Mouse (Mus musculus): ENCODE measurements around the gene Utp4. TPM values are rescaled to one million over a fixed set of nuclear protein-coding genes. Genes with fewer than 3 reads are reported as not detected.

Utp4 gene
- polyA plus RNA-seq, 1 experiment from 2014 or later = 26.1 TPM

GRCm38 (mm10) chr8:106892210-106892805, 1.1 kb upstream of the Utp4 start:
- under 1% methylated on average over 15 of the region's 15 CpGs for WGBS (ENCODE audit: insufficient replicate concordance)
- peak overlapping the region; percentile 86 for H3K27ac ChIP-seq (ENCODE audit: low read length)
- no peak for ATAC-seq (ENCODE audit: low read depth)
- H3K36me3 ChIP-seq (ENCODE audit: control insufficient read depth, insufficient read depth) = peaks cover 7% of the 10 kb centered on the region
- H3K27me3 ChIP-seq (ENCODE audit: control insufficient read depth, insufficient read depth, low read depth, low read length) = no peaks in the 10 kb centered on the region
- H3K4me3 ChIP-seq (ENCODE audit: low read depth, low read length) = peak overlapping the region; percentile 80
- H3K4me1 ChIP-seq (ENCODE audit: control insufficient read depth, low read depth, low read length) = peaks cover 15% of the 10 kb centered on the region
- H3K9ac ChIP-seq (ENCODE audit: low read depth, low read length) = peak overlapping the region; percentile 91
- H3K9me3 ChIP-seq (replicated peaks; ENCODE audit: control insufficient read depth, low read length) = no peaks in the 10 kb centered on the region
- H3K4me2 ChIP-seq (ENCODE audit: low read depth, low read length) = peak overlapping the region; percentile 90

GRCm38 (mm10) chr8:106892806-106893451, 507 bp upstream of the Utp4 start:
- H3K4me3 ChIP-seq (ENCODE audit: low read depth, low read length) = peak overlapping the region; percentile 80
- WGBS (ENCODE audit: insufficient replicate concordance) = under 1% methylated on average over 46 of the region's 57 CpGs
- peak; percentile 79 for ATAC-seq (ENCODE audit: low read depth)

GRCm38 (mm10) chr8:106899473-106899872, 6.0 kb downstream of the Utp4 start:
- no peak overlapping the region for H3K4me3 ChIP-seq (ENCODE audit: low read depth, low read length)
- no peak overlapping the region for H3K9ac ChIP-seq (ENCODE audit: low read depth, low read length)
- H3K9me3 ChIP-seq (replicated peaks; ENCODE audit: control insufficient read depth, low read length) = no peaks in the 10 kb centered on the region
- H3K36me3 ChIP-seq (ENCODE audit: control insufficient read depth, insufficient read depth) = peaks cover 15% of the 10 kb centered on the region
- H3K27ac ChIP-seq (ENCODE audit: low read length) = no peak overlapping the region
- no peak overlapping the region for H3K4me2 ChIP-seq (ENCODE audit: low read depth, low read length)
- peaks cover 4% of the 10 kb centered on the region for H3K4me1 ChIP-seq (ENCODE audit: control insufficient read depth, low read depth, low read length)
- no peaks in the 10 kb centered on the region for H3K27me3 ChIP-seq (ENCODE audit: control insufficient read depth, insufficient read depth, low read depth, low read length)
- ATAC-seq (ENCODE audit: low read depth) = no peak
- 79% methylated on average over 5 of the region's 5 CpGs for WGBS (ENCODE audit: insufficient replicate concordance)

More at GRCm38 (mm10) chr8:106892806-106893451, 507 bp upstream of the Utp4 start:
- Histone ChIP-seq H3K36me3 (ENCODE audit: control insufficient read depth, insufficient read depth) (peaks cover 7% of the 10 kb centered on the region), H3K4me1 (ENCODE audit: control insufficient read depth, low read depth, low read length) (peaks cover 15% of the 10 kb centered on the region), H3K4me2 (ENCODE audit: low read depth, low read length) (peak overlapping the region; percentile 90), H3K9ac (ENCODE audit: low read depth, low read length) (peak overlapping the region; percentile 91), H3K9me3 (replicated peaks; ENCODE audit: control insufficient read depth, low read length) (no peaks in the 10 kb centered on the region), H3K27me3 (ENCODE audit: control insufficient read depth, insufficient read depth, low read depth, low read length) (no peaks in the 10 kb centered on the region), H3K27ac (ENCODE audit: low read length) (peak overlapping the region; percentile 86)

- Histone ChIP-seq H3K4me3 (ENCODE audit: low read depth, low read length) (no peak overlapping the region), H3K4me2 (ENCODE audit: low read depth, low read length) (no peak overlapping the region), H3K9ac (ENCODE audit: low read depth, low read length) (no peak overlapping the region), H3K27ac (ENCODE audit: low read length) (no peak overlapping the region), H3K27me3 (ENCODE audit: control insufficient read depth, insufficient read depth, low read depth, low read length) (no peaks in the 10 kb centered on the region), H3K36me3 (ENCODE audit: control insufficient read depth, insufficient read depth) (peaks cover 31% of the 10 kb centered on the region), H3K9me3 (replicated peaks; ENCODE audit: control insufficient read depth, low read length) (no peaks in the 10 kb centered on the region), H3K4me1 (ENCODE audit: control insufficient read depth, low read depth, low read length) (no peaks in the 10 kb centered on the region)
- WGBS (ENCODE audit: insufficient replicate concordance) = 90% methylated on average over 17 of the region's 17 CpGs
- ATAC-seq (ENCODE audit: low read depth) = no peak
These were observed 12.5 kb downstream of the Utp4 start for GRCm38 (mm10) chr8:106905727-106906480.

- no peak overlapping the region for H3K9ac ChIP-seq (ENCODE audit: low read depth, low read length)
- WGBS (ENCODE audit: insufficient replicate concordance) = 79% methylated on average over 6 of the region's 6 CpGs
- H3K27ac ChIP-seq (ENCODE audit: low read length) = no peak overlapping the region
- no peak for ATAC-seq (ENCODE audit: low read depth)
- no peaks in the 10 kb centered on the region for H3K9me3 ChIP-seq (replicated peaks; ENCODE audit: control insufficient read depth, low read length)
- H3K27me3 ChIP-seq (ENCODE audit: control insufficient read depth, insufficient read depth, low read depth, low read length) = no peaks in the 10 kb centered on the region
- H3K4me3 ChIP-seq (ENCODE audit: low read depth, low read length) = no peak overlapping the region
- no peaks in the 10 kb centered on the region for H3K4me1 ChIP-seq (ENCODE audit: control insufficient read depth, low read depth, low read length)
- H3K36me3 ChIP-seq (ENCODE audit: control insufficient read depth, insufficient read depth) = peaks cover 31% of the 10 kb centered on the region
- no peak overlapping the region for H3K4me2 ChIP-seq (ENCODE audit: low read depth, low read length)
These were observed 13.2 kb downstream of the Utp4 start for GRCm38 (mm10) chr8:106906635-106907034.

- WGBS (ENCODE audit: insufficient replicate concordance) = 73% methylated on average over 6 of the region's 6 CpGs
- Histone ChIP-seq H3K9me3 (replicated peaks; ENCODE audit: control insufficient read depth, low read length) (no peaks in the 10 kb centered on the region), H3K27me3 (ENCODE audit: control insufficient read depth, insufficient read depth, low read depth, low read length) (no peaks in the 10 kb centered on the region), H3K4me3 (ENCODE audit: low read depth, low read length) (no peak overlapping the region), H3K4me1 (ENCODE audit: control insufficient read depth, low read depth, low read length) (no peaks in the 10 kb centered on the region), H3K4me2 (ENCODE audit: low read depth, low read length) (no peak overlapping the region), H3K9ac (ENCODE audit: low read depth, low read length) (no peak overlapping the region), H3K36me3 (ENCODE audit: control insufficient read depth, insufficient read depth) (peaks cover 29% of the 10 kb centered on the region), H3K27ac (ENCODE audit: low read length) (no peak overlapping the region)
- ATAC-seq (ENCODE audit: low read depth) = no peak
These were observed 14.0 kb downstream of the Utp4 start for GRCm38 (mm10) chr8:106907450-106907849.

- WGBS (ENCODE audit: insufficient replicate concordance) = 82% methylated on average over 7 of the region's 7 CpGs
- no peak overlapping the region for H3K4me3 ChIP-seq (ENCODE audit: low read depth, low read length)
- no peak overlapping the region for H3K9ac ChIP-seq (ENCODE audit: low read depth, low read length)
- H3K36me3 ChIP-seq (ENCODE audit: control insufficient read depth, insufficient read depth) = peaks cover 27% of the 10 kb centered on the region
- no peaks in the 10 kb centered on the region for H3K4me1 ChIP-seq (ENCODE audit: control insufficient read depth, low read depth, low read length)
- H3K27me3 ChIP-seq (ENCODE audit: control insufficient read depth, insufficient read depth, low read depth, low read length) = no peaks in the 10 kb centered on the region
- ATAC-seq (ENCODE audit: low read depth) = no peak
- H3K4me2 ChIP-seq (ENCODE audit: low read depth, low read length) = no peak overlapping the region
- H3K27ac ChIP-seq (ENCODE audit: low read length) = no peak overlapping the region
- H3K9me3 ChIP-seq (replicated peaks; ENCODE audit: control insufficient read depth, low read length) = no peaks in the 10 kb centered on the region
These were observed 14.9 kb downstream of the Utp4 start for GRCm38 (mm10) chr8:106908291-106908690.

- Histone ChIP-seq H3K9ac (ENCODE audit: low read depth, low read length) (no peak overlapping the region), H3K9me3 (replicated peaks; ENCODE audit: control insufficient read depth, low read length) (no peaks in the 10 kb centered on the region), H3K4me3 (ENCODE audit: low read depth, low read length) (no peak overlapping the region), H3K4me1 (ENCODE audit: control insufficient read depth, low read depth, low read length) (no peaks in the 10 kb centered on the region), H3K27ac (ENCODE audit: low read length) (no peak overlapping the region), H3K36me3 (ENCODE audit: control insufficient read depth, insufficient read depth) (peaks cover 33% of the 10 kb centered on the region), H3K4me2 (ENCODE audit: low read depth, low read length) (no peak overlapping the region), H3K27me3 (ENCODE audit: control insufficient read depth, insufficient read depth, low read depth, low read length) (no peaks in the 10 kb centered on the region)
- no peak for ATAC-seq (ENCODE audit: low read depth)
- WGBS (ENCODE audit: insufficient replicate concordance) = 86% methylated on average over 10 of the region's 10 CpGs
These were observed 20.2 kb downstream of the Utp4 start for GRCm38 (mm10) chr8:106913631-106914030.

Measured in liver, embryonic 16.5 days (tissue).